Mouse (Mus musculus) CD4-positive, CD25-positive, alpha-beta regulatory T cell, adult 2 months (primary cell): Measurements from ENCODE around the gene Psapl1.

Source experiments
- DNase-seq: peaks from one replicate; pipeline ENCODE4 v3.0.0-alpha.2; 2012; ENCODE audit warnings: low read depth, low spot score

Gene Psapl1

DNA sequence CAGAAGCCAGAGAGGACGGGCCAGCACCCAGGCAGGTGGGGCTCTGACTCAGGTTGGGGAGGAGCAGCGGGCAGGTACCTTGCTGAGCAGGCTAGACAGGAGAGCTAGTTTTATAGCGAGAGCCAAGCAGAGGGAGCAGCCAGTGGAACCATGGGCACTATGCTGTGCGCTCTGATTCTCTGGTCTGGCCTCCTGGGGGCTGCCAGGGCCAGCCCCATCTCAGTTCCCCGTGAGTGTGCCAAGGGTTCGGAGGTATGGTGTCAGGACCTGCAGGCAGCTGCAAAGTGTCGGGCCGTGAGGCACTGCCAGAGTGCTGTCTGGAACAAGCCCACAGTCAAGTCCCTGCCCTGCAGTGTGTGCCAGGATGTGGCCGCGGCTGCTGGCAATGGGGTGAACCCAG, at the start of gene Psapl1:
TSS of gene Psapl1 (plus strand) at position 106 of the 400 bp plus-strand sequence.
- DNase-seq: no peak

DNA sequence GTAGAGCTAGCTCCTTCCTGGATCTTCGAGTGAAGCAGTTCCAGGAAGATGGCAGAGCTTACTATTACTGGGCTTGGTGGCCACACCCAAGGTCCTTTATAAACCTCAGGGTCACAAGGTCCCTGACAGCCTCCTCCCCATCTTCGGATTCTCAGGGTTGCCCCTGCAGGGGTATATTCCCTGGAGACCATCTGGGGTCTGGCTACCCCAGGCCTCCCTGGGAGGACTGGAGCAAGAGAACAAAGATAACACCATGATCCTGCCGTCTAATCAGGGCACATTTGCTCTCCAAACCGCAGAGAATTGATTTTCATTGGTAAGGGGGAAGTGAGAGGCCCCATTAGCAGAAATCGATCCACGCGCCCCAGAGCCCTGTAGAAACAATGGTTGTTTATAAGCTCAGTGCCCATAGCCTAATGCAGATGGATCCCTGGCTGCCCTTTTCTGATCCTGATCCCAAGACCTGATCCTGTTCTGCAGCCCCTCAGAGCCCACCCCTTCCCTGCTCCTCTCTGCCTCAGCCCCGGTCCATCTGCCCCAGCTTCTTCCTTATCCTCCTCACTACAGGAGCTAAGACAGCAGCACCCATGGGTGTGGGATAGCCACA, 48.8 kb upstream of the Psapl1 start:
- no peak for DNase-seq

DNA sequence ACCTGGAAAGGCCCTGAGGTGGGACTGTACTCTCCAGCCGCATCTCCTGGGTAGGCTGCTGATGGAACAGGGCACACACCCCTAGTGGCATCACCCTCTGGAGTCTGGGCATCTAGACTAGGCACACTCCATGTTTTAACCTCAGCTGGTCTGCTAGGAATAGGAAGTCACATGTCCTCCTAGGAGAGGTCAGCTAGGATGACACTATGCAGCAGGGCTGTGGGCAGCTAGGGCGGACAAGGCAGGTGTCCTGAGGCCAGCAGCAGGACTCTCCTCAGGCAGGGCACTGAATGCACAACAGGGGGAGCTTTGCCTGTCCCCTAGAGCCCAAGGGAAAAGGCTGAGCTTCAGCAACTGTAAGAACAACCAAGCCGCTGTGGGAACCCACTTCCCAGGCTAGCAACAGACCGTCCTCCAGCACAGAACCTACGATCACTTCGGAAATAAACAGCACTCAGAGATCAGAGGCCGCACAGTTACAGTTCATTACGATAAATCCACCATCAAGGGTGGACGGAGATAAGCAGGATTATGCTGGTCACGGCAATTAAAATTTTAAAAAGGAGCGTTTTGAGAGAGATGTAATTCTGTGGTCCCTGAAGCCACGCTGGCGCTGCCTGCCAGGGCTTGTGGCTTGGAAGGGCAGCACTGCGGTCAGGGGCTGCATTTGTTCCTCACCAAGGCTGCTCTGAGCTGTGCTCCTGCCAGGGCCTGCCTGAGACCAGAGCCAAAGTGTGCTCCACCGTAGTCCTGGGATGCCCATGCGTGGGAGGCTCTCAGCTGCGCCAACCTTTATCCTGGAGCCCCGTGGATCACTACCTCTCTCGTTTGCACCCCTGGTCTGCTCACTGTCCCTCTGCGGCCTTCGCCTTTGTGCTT, 38.2 kb upstream of the Psapl1 start:
- no peak for DNase-seq

DNA sequence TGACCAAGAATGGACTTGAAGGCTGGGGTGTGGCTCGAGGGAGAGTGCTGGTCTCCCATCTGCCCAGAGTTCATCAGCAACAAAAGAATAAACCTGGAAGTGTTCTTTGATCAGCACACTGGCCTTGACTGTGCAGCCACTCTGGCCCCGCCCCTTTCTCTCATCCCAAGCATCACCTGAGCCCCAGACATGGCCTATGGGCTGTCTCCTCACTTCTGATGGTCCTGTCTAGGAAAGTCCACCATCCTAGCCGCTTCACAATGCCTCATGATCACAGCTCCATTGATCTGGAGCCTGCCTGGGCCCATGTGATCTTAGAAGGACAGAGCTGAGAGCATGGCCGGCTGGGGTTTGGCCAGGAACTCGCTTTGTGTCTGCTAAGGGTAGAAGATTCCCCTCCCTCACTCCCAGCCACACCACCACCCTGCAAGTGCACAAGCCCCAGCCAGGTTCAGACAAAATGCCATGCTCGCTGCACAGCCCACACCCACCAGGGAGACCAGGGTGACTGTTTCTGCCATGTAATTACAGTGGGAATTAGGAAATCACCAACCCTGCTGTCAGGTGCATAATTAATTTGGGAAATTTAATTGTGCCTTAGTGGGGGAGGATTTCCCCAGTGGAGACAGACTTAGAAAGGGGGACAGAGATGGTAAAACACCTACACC, 37.3 kb upstream of the Psapl1 start:
- no peak for DNase-seq

DNA sequence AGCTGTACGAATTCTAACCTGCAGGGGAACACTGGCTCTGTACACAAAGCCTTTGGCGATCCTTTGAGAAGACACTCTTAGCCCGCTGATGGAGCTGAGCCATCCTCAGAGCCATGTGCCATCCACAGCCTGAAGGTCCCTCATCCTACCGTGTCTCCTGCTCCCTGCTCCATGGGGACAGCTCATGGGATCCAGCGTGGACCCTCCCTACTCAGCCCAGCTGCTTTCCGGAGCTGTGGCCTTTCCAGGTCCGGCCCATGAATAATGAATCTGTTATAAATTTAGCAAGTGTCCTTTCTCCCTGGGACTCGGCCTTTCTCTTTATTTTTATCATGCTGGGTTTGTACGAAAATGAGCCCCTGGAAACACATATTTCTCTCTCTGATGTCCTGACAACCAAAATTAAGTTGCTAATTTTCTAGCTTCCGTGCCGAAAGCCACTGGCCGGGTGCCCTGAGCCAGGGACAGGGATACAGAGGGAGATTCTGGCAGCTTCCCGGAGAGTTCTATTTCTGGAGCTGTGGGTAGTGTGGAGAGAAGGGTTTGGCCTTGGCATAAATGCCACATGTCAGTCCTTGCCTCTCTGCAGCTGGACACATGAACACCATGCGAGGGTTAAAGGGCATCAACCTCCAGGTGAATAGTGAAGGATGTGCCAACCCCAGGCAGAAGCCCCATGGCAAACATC, 34.7 kb upstream of the Psapl1 start:
- no peak for DNase-seq

DNA sequence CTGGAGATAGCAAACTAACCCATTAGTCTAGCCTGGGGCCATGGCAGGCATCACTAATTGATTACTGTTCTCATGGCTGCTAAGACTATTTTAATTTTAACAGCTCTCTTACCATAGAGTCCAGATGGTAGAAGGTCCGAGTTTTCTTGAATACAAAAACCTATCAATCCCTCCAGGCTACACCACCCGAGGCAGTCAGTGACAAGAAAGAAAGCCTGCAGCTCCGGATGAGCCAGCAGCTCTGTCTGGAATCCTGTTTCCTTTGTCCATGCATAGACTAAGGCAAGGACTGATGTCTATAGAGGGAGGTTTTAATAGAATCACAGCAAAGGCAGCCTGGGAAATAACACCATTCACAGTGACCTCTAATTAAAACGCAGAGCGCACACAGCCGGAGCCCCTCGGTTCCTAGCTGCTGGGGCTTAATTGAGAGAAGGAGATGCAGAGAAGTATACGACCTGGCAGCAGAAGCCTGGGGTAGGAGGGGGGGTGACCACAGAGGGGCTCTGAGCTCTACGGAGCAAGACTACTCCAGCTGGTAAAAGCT, 29.2 kb upstream of the Psapl1 start:
- DNase-seq: no peak

DNA sequence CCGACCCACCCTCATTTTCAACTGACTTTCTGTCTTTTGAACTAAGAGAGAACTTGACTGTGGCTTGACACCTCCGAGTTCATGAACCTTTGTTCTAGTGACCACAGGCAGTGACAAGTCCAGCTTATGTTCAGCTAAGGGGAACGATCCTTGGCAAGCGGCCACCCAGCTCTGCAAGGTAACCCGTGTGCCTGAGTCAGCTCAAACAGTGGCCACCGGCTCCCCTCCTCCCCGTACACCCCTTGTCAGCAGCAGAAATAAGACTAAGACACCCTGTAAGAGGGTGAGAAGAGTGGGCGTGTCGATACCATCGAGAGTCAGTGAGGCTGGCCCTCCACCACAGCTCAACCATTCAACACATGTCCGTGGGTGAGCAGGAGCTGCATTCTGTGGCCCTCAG, 27.4 kb upstream of the Psapl1 start:
- DNase-seq: no peak

DNA sequence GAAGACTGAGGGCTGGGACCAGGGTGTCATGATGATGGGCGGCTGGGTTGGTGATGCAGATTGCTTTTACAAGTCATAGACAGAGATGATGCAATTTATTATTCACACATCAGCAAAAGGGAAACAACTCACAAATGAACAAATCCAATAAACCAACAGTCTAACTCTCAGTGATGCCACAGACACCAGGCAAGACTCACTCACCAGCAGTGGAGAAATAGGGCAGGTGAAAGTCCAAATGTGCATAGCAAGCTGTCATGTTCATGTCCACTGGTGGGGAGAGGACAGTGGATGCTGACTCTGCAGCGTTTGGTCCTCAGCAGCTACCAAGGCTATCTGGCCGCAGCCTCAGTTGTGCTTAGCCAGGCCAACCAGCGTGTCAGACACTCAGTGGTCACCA, 26.9 kb upstream of the Psapl1 start:
- no peak for DNase-seq

DNA sequence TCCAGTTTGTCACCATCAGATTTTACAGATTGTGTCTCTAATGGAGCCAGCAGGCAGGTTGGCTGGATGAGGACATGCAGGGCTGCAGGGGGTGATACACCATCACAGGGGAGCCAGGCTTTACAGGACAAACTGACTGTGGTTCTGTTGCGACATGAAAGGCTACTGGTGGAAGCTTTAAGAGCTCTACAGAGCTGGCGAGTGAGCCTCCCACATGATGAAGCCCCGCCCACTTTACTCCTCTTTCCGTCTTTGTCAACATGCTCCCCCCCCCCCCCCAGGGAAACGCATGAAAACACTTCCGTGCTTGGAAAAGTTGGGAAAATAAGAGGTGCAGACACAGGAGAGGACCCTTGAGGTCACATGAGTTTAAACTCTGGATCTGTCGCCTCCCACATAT, 25.6 kb upstream of the Psapl1 start:
- DNase-seq: no peak

DNA sequence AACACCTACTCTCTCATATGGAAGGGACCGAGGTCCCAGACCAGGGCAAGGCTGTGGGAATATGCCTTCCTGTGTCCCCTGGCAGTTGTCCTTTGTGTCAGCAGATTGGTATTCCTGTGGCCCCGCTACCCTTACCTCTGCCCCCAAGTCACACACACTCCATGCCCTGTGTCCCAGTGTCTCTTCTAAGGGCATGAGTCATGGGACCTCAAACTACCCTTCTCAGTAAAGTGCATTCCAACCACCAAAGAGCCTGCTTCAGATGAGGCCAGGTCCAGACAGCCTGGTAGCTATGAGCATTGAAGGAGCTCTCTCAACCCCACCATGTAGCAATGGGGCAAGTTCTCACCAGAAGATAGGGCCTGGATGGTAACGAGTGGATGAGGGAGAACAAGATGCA, 25.0 kb upstream of the Psapl1 start:
- no peak for DNase-seq

DNA sequence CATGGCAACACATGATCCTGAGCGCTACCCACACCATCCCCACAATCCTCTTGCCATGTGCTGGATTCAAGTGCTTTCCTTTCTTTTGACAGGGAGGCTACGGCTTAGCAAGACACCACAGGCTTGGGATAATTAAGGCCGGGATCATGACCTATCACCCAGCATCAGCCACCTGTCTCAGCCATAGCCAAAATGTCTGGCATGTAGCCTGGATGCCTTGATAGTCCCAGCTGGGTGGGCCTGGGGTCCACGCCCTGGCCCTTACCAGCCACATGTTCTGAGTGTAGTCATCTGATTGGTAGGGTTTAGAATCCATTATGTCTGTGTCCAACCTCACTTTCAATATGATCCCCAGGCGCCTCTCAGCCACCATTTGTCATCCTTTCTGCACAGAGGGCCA, 24.1 kb upstream of the Psapl1 start:
- DNase-seq: no peak

DNA sequence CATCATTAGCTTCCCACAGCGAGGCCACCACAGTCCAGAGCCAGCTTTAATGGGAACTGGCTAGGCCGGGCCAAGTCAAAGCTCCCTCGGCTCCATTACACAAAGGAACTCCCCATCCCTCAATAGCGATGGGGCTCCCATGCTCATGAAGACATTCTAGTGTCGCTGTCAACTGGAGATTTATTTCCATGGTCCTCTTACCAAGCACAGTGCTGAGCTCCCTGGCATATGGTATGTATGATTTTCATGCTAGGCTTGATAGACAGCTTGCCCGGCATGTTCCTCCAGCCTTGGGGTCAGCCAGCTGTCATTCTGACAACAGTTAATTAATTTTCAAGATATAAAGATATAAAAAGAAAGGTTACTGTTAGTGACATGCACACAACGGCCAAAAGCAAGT, 21.5 kb upstream of the Psapl1 start:
- no peak for DNase-seq

DNA sequence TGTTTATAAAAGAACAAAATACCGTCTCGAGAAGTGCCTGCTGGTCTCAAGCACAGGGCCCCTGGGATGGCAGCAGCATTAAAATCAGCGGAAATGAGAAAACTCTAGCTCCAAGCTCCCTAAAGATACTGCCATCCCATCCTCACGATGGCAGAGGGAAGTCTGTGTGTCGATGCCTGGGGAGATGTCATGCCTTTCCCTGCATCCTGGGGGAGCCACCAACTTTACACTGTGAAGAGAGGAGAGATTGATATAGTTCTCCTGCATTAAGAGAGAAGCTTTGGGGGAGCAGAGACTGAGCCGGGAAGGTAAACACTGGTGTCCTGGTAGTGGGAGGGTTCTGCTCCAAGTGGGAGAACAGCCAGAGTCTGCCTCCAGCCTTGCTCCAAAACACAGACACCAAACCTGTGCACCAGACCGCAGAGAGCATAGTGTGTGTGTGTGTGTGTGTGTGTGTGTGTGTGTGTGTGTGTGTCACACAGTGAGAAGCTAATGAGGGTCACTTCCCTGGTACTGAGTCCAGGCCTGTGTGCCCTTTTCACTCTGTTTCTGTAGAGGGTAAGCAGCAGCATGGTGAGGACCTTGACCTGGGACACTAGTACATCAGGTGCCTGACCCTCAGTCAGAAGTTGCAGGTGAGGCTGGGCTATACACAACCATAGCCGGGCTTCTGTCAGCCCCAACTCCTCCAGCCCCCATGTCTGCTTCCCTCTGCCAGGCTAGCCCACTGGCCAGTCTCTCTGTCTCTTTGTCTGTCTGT, 17.3 kb upstream of the Psapl1 start:
- DNase-seq: no peak

DNA sequence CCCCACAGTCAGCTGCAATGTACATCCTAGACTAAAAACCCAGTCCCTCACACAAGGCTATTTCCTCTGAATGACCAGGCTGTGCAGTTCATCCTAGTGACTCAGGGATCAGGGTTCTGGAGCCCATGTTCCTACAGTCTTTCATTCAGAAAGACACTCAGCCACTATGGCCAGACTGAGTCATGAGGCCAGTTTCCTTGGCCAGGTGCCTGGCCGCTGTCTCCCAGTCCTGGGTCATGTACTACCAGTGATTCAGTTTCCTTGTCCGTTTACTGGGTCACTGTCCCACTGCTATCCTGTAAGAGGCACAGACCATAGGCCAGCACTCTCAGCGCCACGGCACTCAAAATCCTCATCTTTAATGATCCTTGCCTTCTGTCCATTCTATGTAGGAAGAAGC, 15.5 kb upstream of the Psapl1 start:
- DNase-seq: no peak

DNA sequence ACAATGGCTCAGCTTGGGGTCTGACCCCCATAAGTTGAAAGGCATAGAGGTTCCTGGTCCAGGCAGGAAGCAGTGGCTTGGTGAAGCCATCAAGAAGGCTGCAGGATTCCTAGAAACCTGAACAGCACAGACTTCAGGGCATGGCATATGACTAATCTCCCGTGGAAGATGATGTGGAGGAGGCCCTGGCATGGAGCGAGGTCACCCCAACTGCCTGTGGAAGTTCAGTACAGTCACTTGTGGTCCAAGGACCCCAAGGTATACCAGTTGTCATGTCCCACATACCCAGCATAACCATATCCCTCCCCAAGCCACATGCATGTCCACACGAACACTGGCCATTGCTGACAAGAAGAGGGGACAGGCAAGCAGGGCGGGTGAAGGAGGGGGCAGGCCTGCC, 12.5 kb upstream of the Psapl1 start:
- no peak for DNase-seq

DNA sequence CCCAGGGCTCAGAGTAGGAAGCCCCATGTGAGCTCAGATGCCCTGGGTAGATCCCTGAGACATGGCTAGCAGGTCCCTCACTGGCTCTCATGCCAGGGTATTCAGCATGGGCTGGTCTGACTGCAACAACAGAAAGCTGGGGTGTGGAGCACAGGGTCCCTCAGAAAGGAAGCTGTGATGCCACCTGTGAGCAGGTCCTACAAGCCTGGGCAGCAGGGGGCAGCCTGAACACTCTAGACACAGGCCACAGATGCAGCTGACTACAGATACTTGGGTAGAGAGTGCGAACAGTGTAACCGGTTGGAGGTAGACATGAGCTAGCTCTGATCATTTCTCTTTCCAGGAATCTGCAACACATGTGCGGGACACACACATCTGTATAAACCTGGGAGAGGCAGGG, 11.9 kb upstream of the Psapl1 start:
- DNase-seq: peak; percentile 30

DNA sequence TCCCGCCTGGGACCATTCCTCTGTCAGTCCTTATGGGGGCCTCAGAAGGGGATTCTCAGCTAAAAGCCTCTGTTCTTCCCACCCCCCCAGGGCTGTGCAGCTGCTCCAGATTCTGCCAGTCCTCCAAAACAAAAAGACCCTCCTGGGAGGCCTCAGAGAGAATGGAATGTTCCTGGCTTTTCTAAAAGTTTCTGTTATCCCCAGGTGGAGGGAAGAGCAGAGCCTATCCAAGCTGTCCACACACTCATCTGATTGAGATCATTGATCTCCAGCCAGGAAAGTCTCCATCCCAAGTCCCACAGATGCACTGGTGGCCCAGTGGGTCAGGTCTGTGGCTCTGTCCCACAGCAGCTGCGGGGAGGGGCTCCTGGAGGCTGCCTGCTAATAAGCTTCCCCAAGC, 11.1 kb upstream of the Psapl1 start:
- no peak for DNase-seq

DNA sequence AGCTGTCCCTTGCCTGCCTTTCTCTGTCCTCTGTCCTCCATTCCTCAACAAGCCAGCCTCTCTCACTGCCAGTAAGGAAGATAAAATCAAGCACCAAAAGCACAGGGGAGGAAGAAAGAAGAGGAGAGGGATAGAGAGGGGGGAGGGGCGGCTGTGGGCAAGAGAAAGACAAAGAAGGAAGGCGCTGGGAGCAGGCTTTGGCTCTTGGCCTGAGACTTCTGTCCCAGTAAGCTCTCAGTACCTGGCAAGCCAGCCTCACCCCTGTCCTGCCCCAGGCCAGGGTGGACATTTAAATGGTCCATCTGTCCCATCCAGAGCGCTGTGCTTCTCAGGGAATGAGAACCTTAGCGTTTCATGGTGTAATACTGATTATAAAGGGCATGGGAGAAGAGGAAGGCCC, 9.2 kb upstream of the Psapl1 start:
- DNase-seq: no peak

DNA sequence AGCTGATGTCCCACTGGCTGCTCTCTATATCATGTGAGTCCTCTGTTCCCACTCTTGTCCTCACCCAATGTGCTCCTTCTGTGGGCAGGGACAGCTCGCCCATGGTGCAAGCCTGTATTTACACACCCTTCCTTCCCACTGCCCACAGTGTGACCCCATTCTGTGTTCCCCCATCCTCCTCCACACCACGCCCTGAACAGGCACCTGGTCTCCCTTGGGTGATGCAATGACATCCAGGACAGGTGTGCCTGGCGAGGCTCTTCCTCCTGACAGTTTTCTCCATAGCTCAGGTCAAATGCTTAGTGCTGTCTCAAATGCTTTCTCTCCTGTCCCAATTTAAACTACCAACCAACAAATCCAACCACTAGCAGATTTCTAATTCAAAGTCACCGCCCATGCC, 8.4 kb upstream of the Psapl1 start:
- no peak for DNase-seq

DNA sequence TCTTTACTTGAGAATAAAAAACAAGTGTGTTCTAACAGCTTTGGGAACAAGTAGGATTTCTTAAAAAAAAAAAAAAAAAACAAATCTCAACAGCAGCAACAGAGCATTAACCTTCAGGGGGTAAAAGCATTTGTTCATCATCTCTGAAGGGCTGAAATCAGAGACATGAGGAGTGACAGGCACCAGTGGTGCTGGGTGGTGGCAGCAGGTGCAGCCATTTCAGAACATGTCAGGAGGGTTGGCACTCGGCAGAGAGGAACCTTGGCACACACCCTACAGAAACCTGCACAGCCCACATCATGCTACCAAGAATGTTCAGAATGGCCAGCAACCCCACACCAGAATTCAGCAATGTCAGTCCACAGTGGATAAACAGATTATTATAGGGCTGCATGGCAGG, 4.3 kb upstream of the Psapl1 start:
- DNase-seq: no peak

DNA sequence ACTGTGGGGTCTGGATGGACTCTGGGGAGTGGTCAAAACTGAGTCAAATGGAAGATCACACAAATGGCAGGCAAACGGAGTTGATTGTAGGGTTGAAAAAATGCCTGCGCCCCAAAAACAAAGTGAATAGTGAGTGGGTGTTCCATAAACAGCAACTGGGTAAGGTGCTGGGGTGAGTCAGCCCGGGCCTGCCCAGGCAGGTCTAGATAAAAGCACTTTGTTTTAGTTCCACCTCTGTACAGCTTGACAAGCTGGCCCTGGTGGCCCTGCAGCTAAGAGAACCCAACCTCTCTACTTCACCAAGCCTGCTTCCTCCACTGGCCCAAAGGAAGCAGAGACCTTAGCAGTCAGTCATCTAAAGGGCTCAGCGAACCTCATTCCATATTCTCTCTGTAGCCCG, 1.0 kb upstream of the Psapl1 start:
- DNase-seq: no peak
